Mouse (Mus musculus) embryo, embryonic 10.5 days (tissue): ENCODE measurements around the gene Slc22a23.

Experiments used
- DNase-seq: peaks from one replicate; pipeline ENCODE4 v3.0.0-alpha.2; 2015; ENCODE audit warnings: low spot score

Slc22a23 gene

GRCm38 (mm10) chr13:34235056-34235455 lies 109.9 kb downstream of the Slc22a23 start:
- DNase-seq, result no peak

- DNase-seq, result no peak
Observed at GRCm38 (mm10) chr13:34234439-34234838, 110.5 kb downstream of the Slc22a23 start.

GRCm38 (mm10) chr13:34232992-34233391 lies 112.0 kb downstream of the Slc22a23 start:
- no peak for DNase-seq

- DNase-seq, result no peak
Observed at GRCm38 (mm10) chr13:34228905-34229304, 116.1 kb downstream of the Slc22a23 start.

GRCm38 (mm10) chr13:34227720-34228661 lies 117.0 kb downstream of the Slc22a23 start:
- no peak for DNase-seq

- DNase-seq, result no peak
Observed at GRCm38 (mm10) chr13:34226940-34227339, 118.0 kb downstream of the Slc22a23 start.

- DNase-seq, result no peak
Observed at GRCm38 (mm10) chr13:34222985-34223384, 122.0 kb downstream of the Slc22a23 start.

- no peak for DNase-seq
Observed at GRCm38 (mm10) chr13:34219728-34220127, 125.3 kb downstream of the Slc22a23 start.

GRCm38 (mm10) chr13:34218776-34219175 lies 126.2 kb downstream of the Slc22a23 start:
- DNase-seq, result no peak

GRCm38 (mm10) chr13:34214855-34215254 lies 130.1 kb downstream of the Slc22a23 start:
- DNase-seq, result no peak

- no peak for DNase-seq
Observed at GRCm38 (mm10) chr13:34212735-34213212, 132.2 kb downstream of the Slc22a23 start.

- DNase-seq, result no peak
Observed at GRCm38 (mm10) chr13:34211261-34211775, 133.7 kb downstream of the Slc22a23 start.

GRCm38 (mm10) chr13:34207714-34208470 lies 137.1 kb downstream of the Slc22a23 start:
- DNase-seq, result no peak

- DNase-seq, result no peak
Observed at GRCm38 (mm10) chr13:34205216-34205615, 139.8 kb downstream of the Slc22a23 start.

GRCm38 (mm10) chr13:34195676-34196075 lies 149.3 kb downstream of the Slc22a23 start:
- DNase-seq, result no peak

GRCm38 (mm10) chr13:34193384-34193783 lies 151.6 kb downstream of the Slc22a23 start:
- peak; percentile 37 for DNase-seq

- peak; percentile 7 for DNase-seq
Observed at GRCm38 (mm10) chr13:34192414-34193191, 152.4 kb downstream of the Slc22a23 start.

- DNase-seq, result peak; percentile 90
Observed at GRCm38 (mm10) chr13:34187571-34187970, 157.4 kb downstream of the Slc22a23 start.

- no peak for DNase-seq
Observed at GRCm38 (mm10) chr13:34185371-34185770, 159.6 kb downstream of the Slc22a23 start.

GRCm38 (mm10) chr13:34181624-34182023 lies 163.4 kb downstream of the Slc22a23 start:
- no peak for DNase-seq

- DNase-seq, result no peak
Observed at GRCm38 (mm10) chr13:34174025-34174424, 171.0 kb downstream of the Slc22a23 start.
